Mouse (Mus musculus) right cerebral cortex, postnatal 25 days (tissue): ENCODE data around the gene Llph.

Source experiments
- DNase-seq: peaks from one replicate; pipeline ENCODE4 v3.0.0; 2022

The Llph gene

DNA sequence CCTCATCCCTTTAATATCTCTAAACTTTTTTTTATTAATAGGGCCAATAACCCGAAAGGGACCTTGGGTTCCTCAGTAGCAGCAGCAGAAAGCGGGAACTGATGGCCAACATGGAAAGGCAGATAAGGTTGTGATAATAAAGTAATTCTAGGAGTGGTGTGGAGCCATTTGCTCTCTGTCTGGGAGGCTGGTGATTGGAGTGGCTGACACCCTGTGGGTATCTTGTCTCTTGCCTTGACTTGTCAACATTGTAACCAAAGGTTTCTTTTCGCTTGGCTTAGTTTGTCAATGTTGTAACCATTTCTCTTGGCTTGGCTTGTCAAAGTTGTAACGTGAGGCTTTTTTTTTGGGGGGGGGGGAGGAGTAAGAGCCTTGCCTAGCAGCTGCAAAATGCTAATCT lies 53.5 kb downstream of the Llph start:
- DNase-seq = no peak

GRCm38 (mm10) chr10:120281700-120282099 lies 54.8 kb downstream of the Llph start:
- DNase-seq = no peak
